9 mouse cellular contexts compared by ENCODE assay signal in the genomic region with DNA sequence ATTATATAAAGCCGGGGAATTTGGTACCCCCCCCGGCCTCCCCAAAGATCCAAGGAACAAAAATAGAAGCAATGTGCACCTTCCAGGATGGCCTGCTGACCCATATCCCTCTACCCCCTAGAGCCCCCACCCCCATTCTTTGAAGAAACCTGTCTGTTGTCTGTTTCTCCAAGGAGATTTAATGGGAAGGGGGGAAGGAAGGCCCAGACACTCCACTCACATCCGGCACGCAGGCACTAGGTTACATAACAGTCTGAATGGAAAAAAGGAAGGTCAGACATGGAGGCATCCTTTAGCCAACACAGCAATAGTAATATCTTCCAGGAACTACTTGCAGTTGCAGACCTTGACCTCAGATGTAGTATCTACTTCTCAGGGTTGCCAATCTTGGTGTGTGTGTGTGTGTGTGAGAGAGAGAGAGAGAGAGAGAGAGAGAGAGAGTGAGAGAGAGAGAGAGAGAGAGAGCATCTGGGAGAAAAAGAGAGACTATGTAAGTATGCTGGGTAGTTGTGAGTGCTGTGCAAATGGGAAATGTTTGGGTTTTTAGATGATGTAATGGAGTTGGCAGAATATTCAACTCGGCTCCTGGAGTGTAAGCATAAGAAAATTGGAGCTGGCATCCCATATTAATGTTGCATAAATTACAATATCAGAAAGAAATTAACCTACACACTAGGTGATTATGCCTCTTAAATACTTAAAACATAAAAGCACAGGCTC. TPM values are rescaled to one million over a fixed set of nuclear protein-coding genes. Genes with fewer than 3 reads are reported as not detected.
DNase-seq lines count a peak whose midpoint lies in the region; ATAC-seq lines count a peak whose summit lies in the region.
"Had no signal": no experiment of that assay in that cellular context is flagged by ENCODE, and none has a peak within 500 bp of the region (broad histone marks: within the 10 kb centered on the region; RNA-seq: fewer than 3 reads in every experiment).

No protein-coding gene starts in this region.

- H3K27me3 ChIP-seq in forebrain, embryonic 13.5 days = peaks cover 15% of the 10 kb centered on the region
- peaks cover 16% of the 10 kb centered on the region for H3K27me3 ChIP-seq in forebrain, embryonic 12.5 days
- H3K27me3 ChIP-seq in neural tube, embryonic 12.5 days (replicated peaks) = no peaks in the 10 kb centered on the region
- no peaks in the 10 kb centered on the region for H3K27me3 ChIP-seq in stomach, embryonic 15.5 days (replicated peaks)

- peak overlapping the region; percentile 94 for H3K4me2 ChIP-seq in forebrain, embryonic 13.5 days
- no peak overlapping the region for H3K4me2 ChIP-seq in forebrain, embryonic 12.5 days
- peak overlapping the region; percentile 93 for H3K4me2 ChIP-seq in neural tube, embryonic 12.5 days (replicated peaks)
- peak overlapping the region; percentile 94; the same call in 1 of the 2 replicates for H3K4me2 ChIP-seq in stomach, embryonic 15.5 days

- H3K36me3 ChIP-seq in forebrain, embryonic 13.5 days (ENCODE audit: poor library complexity, severe bottlenecking) = no peaks in the 10 kb centered on the region
- H3K36me3 ChIP-seq in forebrain, embryonic 12.5 days (replicated peaks) = no peaks in the 10 kb centered on the region
- H3K36me3 ChIP-seq in neural tube, embryonic 12.5 days = no peaks in the 10 kb centered on the region
- H3K36me3 ChIP-seq in stomach, embryonic 15.5 days = no peaks in the 10 kb centered on the region
- H3K36me3 ChIP-seq: liver, embryonic 13.5 days had no signal

- 59% methylated on average over 5 of the region's 5 CpGs for WGBS in forebrain, embryonic 13.5 days
- 51% methylated on average over 5 of the region's 5 CpGs for WGBS in forebrain, embryonic 12.5 days
- WGBS in neural tube, embryonic 12.5 days = 45% methylated on average over 5 of the region's 5 CpGs
- WGBS in stomach, embryonic 15.5 days = 38% methylated on average over 5 of the region's 5 CpGs

- H3K4me3 ChIP-seq in forebrain, embryonic 13.5 days = no peak overlapping the region
- no peak overlapping the region for H3K4me3 ChIP-seq in forebrain, embryonic 12.5 days (replicated peaks)
- no peak overlapping the region for H3K4me3 ChIP-seq in neural tube, embryonic 12.5 days
- H3K4me3 ChIP-seq in stomach, embryonic 15.5 days (replicated peaks) = no peak overlapping the region

- no peak for DNase-seq in neural tube, embryonic 10.5 days (ENCODE audit: extremely low spot score, low spot score)
- peak; percentile 57 to 66 for DNase-seq in kidney, adult 8-10 months
- DNase-seq in B cell, adult 2 months = no peak
- DNase-seq in right cerebral cortex, postnatal 10 days (ENCODE audit: low spot score in 2 of 2) = no peak
- DNase-seq: liver, embryonic 13.5 days had no signal

- H3K4me1 ChIP-seq in forebrain, embryonic 13.5 days = peaks cover 23% of the 10 kb centered on the region
- peaks cover 20% of the 10 kb centered on the region for H3K4me1 ChIP-seq in forebrain, embryonic 12.5 days
- H3K4me1 ChIP-seq in neural tube, embryonic 12.5 days = peaks cover 11% of the 10 kb centered on the region; the same call in 1 of the 2 replicates
- H3K4me1 ChIP-seq in stomach, embryonic 15.5 days = peaks cover 4% of the 10 kb centered on the region; the same call in 1 of the 2 replicates
- H3K4me1 ChIP-seq: liver, embryonic 13.5 days had no signal

- no peak for ATAC-seq in forebrain, embryonic 13.5 days
- ATAC-seq in forebrain, embryonic 12.5 days (ENCODE audit: low FRiP score) = no peak
- no peak for ATAC-seq in neural tube, embryonic 12.5 days (ENCODE audit: low FRiP score, low read depth)
- ATAC-seq in stomach, embryonic 15.5 days (ENCODE audit: insufficient read depth, low FRiP score, low read depth) = no peak

- H3K27ac ChIP-seq in forebrain, embryonic 13.5 days = no peak overlapping the region
- H3K27ac ChIP-seq in forebrain, embryonic 12.5 days = no peak overlapping the region
- H3K27ac ChIP-seq in neural tube, embryonic 12.5 days = no peak overlapping the region
- H3K27ac ChIP-seq in stomach, embryonic 15.5 days = no peak overlapping the region
- H3K27ac ChIP-seq: liver, embryonic 13.5 days had no signal

- H3K9me3 ChIP-seq in forebrain, embryonic 13.5 days (replicated peaks) = no peaks in the 10 kb centered on the region
- no peaks in the 10 kb centered on the region for H3K9me3 ChIP-seq in forebrain, embryonic 12.5 days
- H3K9me3 ChIP-seq in neural tube, embryonic 12.5 days = no peaks in the 10 kb centered on the region
- H3K9me3 ChIP-seq in stomach, embryonic 15.5 days = no peaks in the 10 kb centered on the region
- H3K9me3 ChIP-seq: liver, embryonic 13.5 days had no signal

- H3K9ac ChIP-seq in forebrain, embryonic 13.5 days = no peak overlapping the region
- H3K9ac ChIP-seq in forebrain, embryonic 12.5 days = no peak overlapping the region
- H3K9ac ChIP-seq in neural tube, embryonic 12.5 days = no peak overlapping the region
- no peak overlapping the region for H3K9ac ChIP-seq in stomach, embryonic 15.5 days
- H3K9ac ChIP-seq: liver, embryonic 13.5 days had no signal

RNA-seq across cellular contexts. Expression of a gene that starts 2.6 kb away (rescaled TPM):
- 7.2 and 12.6 TPM in 2 replicates for polyA plus RNA-seq in forebrain, embryonic 13.5 days (2015; fragmentation: Nextera tagmentation; extraction: Ambion mirVana)
- polyA plus RNA-seq in forebrain, embryonic 12.5 days (2016; fragmentation: Nextera tagmentation; extraction: Ambion mirVana) = 6.2 and 7.3 TPM in 2 replicates
- 5.3 and 5.8 TPM in 2 replicates for polyA plus RNA-seq in neural tube, embryonic 12.5 days (2016; fragmentation: Nextera tagmentation; extraction: Ambion mirVana)
- polyA plus RNA-seq in stomach, embryonic 15.5 days (2015; fragmentation: Nextera tagmentation; extraction: Ambion mirVana) = 5.5 and 7.6 TPM in 2 replicates

Comparison
In these comparisons a context has a peak if more than half of its experiments do, and no peak if none do; other contexts are left out.
1. DNase-seq: peak in kidney, adult 8-10 months (2 of 2); none in neural tube, embryonic 10.5 days (single experiment), B cell, adult 2 months (0 of 2) and right cerebral cortex, postnatal 10 days (0 of 2).